Mouse (Mus musculus) hindbrain, postnatal 0 days (tissue): ENCODE results near the gene Muc4. TPM values are rescaled to one million over a fixed set of nuclear protein-coding genes. Genes with fewer than 3 reads are reported as not detected.

ENCODE experiments used
- ATAC-seq: fragments of 200-750 bp; cut with Nextera tagmentation; 2 replicates; pipeline ENCODE4 v1.8.0; 2017; ENCODE audit warnings: mild to moderate bottlenecking, moderate TSS enrichment, moderate library complexity
- DNase-seq: peaks from one replicate; pipeline ENCODE4 v3.0.0-alpha.2; 2015; ENCODE audit warnings: low spot score
- H3K27ac ChIP-seq: fragments of 300-500 bp; sonication (generic); 2 replicates; pipeline ENCODE4 v1.5.1; 2014; ENCODE audit warnings: mild to moderate bottlenecking
- H3K27me3 ChIP-seq: fragments of 300-500 bp; sonication (generic); 2 replicates; pipeline ENCODE4 v1.6.1; 2014; ENCODE audit warnings: low read length, mixed read lengths; ENCODE audit not compliant: insufficient read depth
- H3K36me3 ChIP-seq: fragments of 300-500 bp; sonication (generic); 2 replicates; pipeline ENCODE4 v1.6.1; 2014; ENCODE audit warnings: low read length, mixed read lengths; ENCODE audit not compliant: insufficient read depth
- H3K4me1 ChIP-seq: fragments of 300-500 bp; sonication (generic); 2 replicates; pipeline ENCODE4 v1.6.1; 2014; ENCODE audit warnings: antibody characterized with exemption, low read length, mixed read lengths; ENCODE audit not compliant: insufficient read depth
- H3K4me2 ChIP-seq: fragments of 300-500 bp; sonication (generic); 2 replicates; pipeline ENCODE4 v1.6.1; 2014; ENCODE audit warnings: low read depth, mild to moderate bottlenecking, low read length, moderate library complexity, mixed read lengths
- H3K4me3 ChIP-seq: fragments of 300-500 bp; sonication (generic); 2 replicates; pipeline ENCODE4 v1.5.1; 2014; ENCODE audit warnings: low read length
- H3K9ac ChIP-seq: fragments of 300-500 bp; sonication (generic); replicated peaks from 2 replicates; pipeline ENCODE4 v1.6.1; 2014; ENCODE audit warnings: mild to moderate bottlenecking, low read length, moderate library complexity, mixed read lengths
- H3K9me3 ChIP-seq: fragments of 300-500 bp; sonication (generic); 2 replicates; pipeline ENCODE4 v1.6.1; 2016; ENCODE audit warnings: low read length, mixed read lengths
- CTCF ChIP-seq: IDR thresholded peaks from 2 replicates; pipeline ENCODE4 v1.5.1; 2016; ENCODE audit warnings: antibody characterized with exemption, control low read depth, low read depth
- WGBS: fragments of 180-500 bp; shearing (Covaris S2); extraction: QIAGEN DNeasy Blood & Tissue Kit; methylation state at CpG from one replicate; pipeline ENCODE4 v1.1.7; 2014; 5-methylcytosine and 5-hydroxymethylcytosine counted together
- polyA plus RNA-seq: library from polyadenylated mRNA; unstranded; fragments of >200 nt; fragmentation: Nextera tagmentation; extraction: Ambion mirVana; gene quantifications from 2 replicates; pipeline ENCODE4 v1.2.1, GENCODE M21; 2015
- total RNA-seq: library from RNA; depleted of rRNA; stranded (reverse); fragments of >200 nt; gene quantifications from 2 replicates; pipeline ENCODE4 v1.2.3, GENCODE M21; 2014

The Muc4 gene
- total and polyA plus RNA-seq, 2 experiments from 2014 or later, result not detected

DNA sequence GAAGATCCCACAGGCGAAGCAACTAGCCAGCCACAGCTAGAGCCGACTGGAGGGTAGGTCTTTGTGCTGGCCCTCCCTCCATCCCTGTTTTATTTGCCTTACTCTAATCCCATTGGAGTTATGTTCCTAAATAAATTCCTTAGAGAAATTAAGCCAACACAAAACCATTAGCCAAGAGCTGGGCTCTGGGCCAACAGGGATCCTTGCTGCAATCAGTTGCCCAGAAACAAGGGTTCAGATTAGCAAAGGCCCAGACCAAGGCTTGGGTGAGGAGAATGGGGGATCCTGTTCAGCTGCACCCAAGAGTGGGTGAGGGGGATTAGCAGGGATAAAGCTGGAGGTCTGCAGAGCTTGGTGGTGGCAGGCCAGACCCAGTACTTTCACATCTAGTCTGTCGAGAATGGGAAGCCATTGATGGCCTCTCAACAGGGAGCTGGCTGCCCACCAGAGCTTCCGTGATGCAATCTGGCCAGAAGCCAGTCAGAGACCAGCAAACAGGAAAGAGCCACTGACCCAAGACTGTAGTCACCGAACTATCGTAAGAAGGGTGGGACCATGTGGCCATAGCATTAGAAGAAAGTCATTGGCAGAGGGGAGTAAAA lies 67.7 kb downstream of the Muc4 start:
- peaks cover 3% of the 10 kb centered on the region for H3K4me1 ChIP-seq
- no peak overlapping the region for H3K4me2 ChIP-seq
- DNase-seq, result peak; percentile 85
- no peak for TF ChIP-seq CTCF
- H3K4me3 ChIP-seq, result no peak overlapping the region
- ATAC-seq, result peak; percentile 91
- no peak overlapping the region; the same call in 1 of the 2 replicates for H3K9ac ChIP-seq
- no peaks in the 10 kb centered on the region for H3K27me3 ChIP-seq
- 35% methylated on average over 6 of the region's 6 CpGs for WGBS
- no peaks in the 10 kb centered on the region for H3K9me3 ChIP-seq
- no peaks in the 10 kb centered on the region for H3K36me3 ChIP-seq
- peak overlapping the region; percentile 65 for H3K27ac ChIP-seq

- H3K27ac ChIP-seq, result no peak overlapping the region
- no peak overlapping the region for H3K9ac ChIP-seq
- no peak overlapping the region for H3K4me2 ChIP-seq
- H3K27me3 ChIP-seq, result no peaks in the 10 kb centered on the region
- H3K4me3 ChIP-seq, result no peak overlapping the region
- DNase-seq (no peak), ATAC-seq (no peak)
- peaks cover 3% of the 10 kb centered on the region for H3K4me1 ChIP-seq
- TF ChIP-seq CTCF, result no peak
- WGBS, result 57% methylated on average over 5 of the region's 5 CpGs
- no peaks in the 10 kb centered on the region for H3K36me3 ChIP-seq
- no peaks in the 10 kb centered on the region for H3K9me3 ChIP-seq
Measured at GRCm38 (mm10) chr16:32803901-32804300, 68.2 kb downstream of the Muc4 start.

GRCm38 (mm10) chr16:32805151-32805550 lies 69.5 kb downstream of the Muc4 start:
- DNase-seq (no peak), ATAC-seq (no peak)
- H3K4me1 ChIP-seq, result peaks cover 3% of the 10 kb centered on the region
- TF ChIP-seq CTCF, result no peak
- no peaks in the 10 kb centered on the region for H3K27me3 ChIP-seq
- no peak overlapping the region for H3K9ac ChIP-seq
- 78% methylated on average over 7 of the region's 7 CpGs for WGBS
- no peak overlapping the region for H3K27ac ChIP-seq
- no peak overlapping the region for H3K4me3 ChIP-seq
- no peaks in the 10 kb centered on the region for H3K9me3 ChIP-seq
- no peaks in the 10 kb centered on the region for H3K36me3 ChIP-seq
- H3K4me2 ChIP-seq, result no peak overlapping the region

GRCm38 (mm10) chr16:32807408-32808185 lies 71.9 kb downstream of the Muc4 start:
- no peak for TF ChIP-seq CTCF
- ATAC-seq (no peak), DNase-seq (no peak)
- H3K9me3 ChIP-seq, result no peaks in the 10 kb centered on the region
- no peak overlapping the region for H3K9ac ChIP-seq
- 64% methylated on average over 8 of the region's 8 CpGs for WGBS
- H3K36me3 ChIP-seq, result no peaks in the 10 kb centered on the region
- H3K4me1 ChIP-seq, result peaks cover 3% of the 10 kb centered on the region
- no peak overlapping the region for H3K4me2 ChIP-seq
- H3K27me3 ChIP-seq, result no peaks in the 10 kb centered on the region
- no peak overlapping the region for H3K27ac ChIP-seq
- H3K4me3 ChIP-seq, result no peak overlapping the region

- WGBS, result 86% methylated on average over 4 of the region's 4 CpGs
- Histone ChIP-seq H3K4me3 (no peak within 1 kb of the TSS), H3K27me3 (no peaks in the 10 kb centered on the region), H3K9ac (no peak within 1 kb of the TSS), H3K27ac (no peak within 1 kb of the TSS), H3K9me3 (no peaks in the 10 kb centered on the region), H3K4me1 (0 out of 2 replicates have a peak, but pooled peaks cover 3% of the 10 kb centered on the region), H3K4me2 (no peak within 1 kb of the TSS), H3K36me3 (no peaks in the 10 kb centered on the region)
- no peak for TF ChIP-seq CTCF
- DNase-seq, result no peak
- ATAC-seq, result no peak
Measured at GRCm38 (mm10) chr16:32810321-32810720, 74.6 kb downstream of the Muc4 start, which contains the start of gene Smbd1. Smbd1 (minus strand) TSS chr16:32810477.

GRCm38 (mm10) chr16:32812888-32813361 lies 77.2 kb downstream of the Muc4 start:
- H3K9ac ChIP-seq, result no peak overlapping the region
- no peak overlapping the region for H3K4me3 ChIP-seq
- H3K36me3 ChIP-seq, result no peaks in the 10 kb centered on the region
- 0 out of 2 replicates have a peak, but pooled peaks cover 3% of the 10 kb centered on the region for H3K4me1 ChIP-seq
- peak overlapping the region; percentile 35; the same call in 1 of the 2 replicates for H3K4me2 ChIP-seq
- ATAC-seq (peak; percentile 70), DNase-seq (peak; percentile 92)
- H3K9me3 ChIP-seq, result no peaks in the 10 kb centered on the region
- TF ChIP-seq CTCF, result peak; percentile 92
- H3K27ac ChIP-seq, result no peak overlapping the region
- 1% methylated on average over 9 of the region's 9 CpGs for WGBS
- H3K27me3 ChIP-seq, result no peaks in the 10 kb centered on the region
